Mouse (Mus musculus) thymus, postnatal 4 days (tissue): Measurements from ENCODE around the gene Slc7a11.
A peak's percentile ranks its signal among the peaks of the same experiment; 100 is the strongest.
"Not testable (repeated sequence)": the region's sequence is repeated elsewhere in the genome, so short reads cannot be mapped to it uniquely, and the experiment has no call there.

ENCODE experiments used
- DNase-seq: peaks from one replicate; pipeline ENCODE4 v3.0.0; 2021

Slc7a11 gene

DNA sequence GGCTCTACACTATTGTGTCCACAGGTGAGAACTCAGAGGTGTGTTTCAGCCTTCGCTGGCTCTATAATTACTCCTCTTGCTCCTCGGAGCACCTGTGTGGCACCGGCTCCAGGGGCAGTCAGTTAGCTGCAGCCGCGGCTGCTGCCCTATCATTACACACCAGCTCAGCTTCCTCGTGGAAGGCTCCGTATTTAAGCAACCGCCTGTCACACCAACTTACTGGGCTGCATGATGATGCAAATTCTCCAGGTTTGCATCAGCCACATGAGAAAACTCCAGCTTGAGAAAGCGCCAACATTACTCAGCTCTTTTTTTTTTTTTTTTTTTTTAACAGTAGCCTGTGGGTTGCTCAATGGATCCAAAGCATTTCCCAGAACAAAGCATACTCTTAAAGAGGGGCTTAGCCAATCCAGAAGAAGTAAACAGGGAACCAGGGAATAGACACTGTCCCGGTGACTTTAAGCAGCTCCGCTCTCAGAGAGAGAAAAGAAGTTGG, at the start of gene Slc7a11:
Gene Slc7a11, minus strand, starts transcription at position 194 of the 496 bp plus-strand sequence.
- peak; percentile 71 for DNase-seq

DNA sequence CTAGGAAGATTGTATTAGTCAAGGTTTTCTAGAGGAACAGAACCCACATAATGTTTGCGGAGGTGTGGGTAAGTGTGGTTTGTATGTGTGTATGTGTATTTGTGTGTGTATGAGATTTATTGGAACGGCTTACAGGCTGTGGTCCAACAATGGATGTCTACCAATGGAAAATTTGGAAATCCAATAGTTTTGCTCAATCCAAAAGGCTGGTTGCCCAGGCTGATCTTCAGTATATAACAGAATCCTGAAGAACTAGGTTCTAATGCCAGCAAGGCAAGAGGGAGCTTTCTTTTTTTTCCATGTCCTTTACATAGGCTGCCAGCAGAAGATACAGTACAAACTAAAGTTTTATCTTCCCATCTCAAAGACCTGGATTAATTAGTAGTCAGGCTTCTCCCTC, 48.3 kb upstream of the Slc7a11 start:
- DNase-seq = no peak

DNA sequence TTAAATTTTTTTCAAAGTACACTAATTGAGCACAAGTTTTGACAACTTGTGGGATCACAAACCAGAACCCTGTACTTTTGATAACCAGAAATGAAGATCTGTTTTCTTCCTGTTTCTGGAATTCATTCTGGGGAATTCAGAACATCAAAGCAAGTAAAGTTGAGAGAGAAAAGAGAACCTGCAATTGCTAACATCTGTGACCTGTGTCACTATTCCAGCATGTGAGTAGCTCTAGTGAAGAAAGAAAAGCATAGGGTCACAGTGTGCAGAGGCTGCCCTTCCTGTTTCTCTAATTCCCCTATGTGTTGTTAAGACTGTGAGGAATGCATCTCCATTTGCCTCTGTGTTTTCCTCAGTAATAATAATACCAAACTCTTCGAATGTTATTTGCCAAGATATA, 40.7 kb upstream of the Slc7a11 start:
- DNase-seq = no peak

DNA sequence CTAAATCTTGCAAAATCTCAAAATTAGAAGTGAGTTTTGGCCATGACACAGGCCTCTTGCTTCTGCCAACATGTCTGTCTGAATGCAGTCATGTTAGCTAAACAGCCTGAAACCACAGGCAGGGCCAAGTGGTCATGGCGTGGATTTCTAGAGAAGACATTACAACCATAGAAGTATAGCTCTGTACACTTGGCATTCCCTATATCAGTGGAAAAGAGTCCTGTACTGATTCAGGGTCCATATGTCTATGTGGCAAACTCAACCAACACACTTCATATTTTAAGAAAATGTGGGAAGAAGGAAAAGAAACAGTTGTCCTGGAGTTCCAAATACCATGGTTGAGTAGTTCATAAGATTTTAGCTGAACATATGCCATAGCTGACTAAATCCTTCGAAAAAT, 18.8 kb upstream of the Slc7a11 start:
- DNase-seq = no peak

DNA sequence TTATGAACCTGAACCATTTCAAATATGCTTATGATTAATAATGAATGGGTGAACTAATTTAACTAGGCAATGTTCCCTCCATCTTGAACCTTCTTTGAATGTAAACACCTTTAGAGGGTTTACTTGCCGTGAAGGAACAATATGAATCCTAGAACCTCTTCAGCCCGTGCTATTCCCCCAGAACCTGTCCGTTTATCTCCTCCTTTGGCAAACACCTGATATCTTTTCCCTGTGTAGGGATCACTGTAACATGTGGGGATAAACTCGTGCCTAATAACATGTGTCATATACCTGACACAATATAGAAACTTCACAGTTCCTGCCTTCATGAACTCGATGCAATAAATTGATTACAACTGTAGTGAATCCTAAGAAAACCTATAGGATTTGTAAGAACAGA, 13.7 kb upstream of the Slc7a11 start:
- no peak for DNase-seq

DNA sequence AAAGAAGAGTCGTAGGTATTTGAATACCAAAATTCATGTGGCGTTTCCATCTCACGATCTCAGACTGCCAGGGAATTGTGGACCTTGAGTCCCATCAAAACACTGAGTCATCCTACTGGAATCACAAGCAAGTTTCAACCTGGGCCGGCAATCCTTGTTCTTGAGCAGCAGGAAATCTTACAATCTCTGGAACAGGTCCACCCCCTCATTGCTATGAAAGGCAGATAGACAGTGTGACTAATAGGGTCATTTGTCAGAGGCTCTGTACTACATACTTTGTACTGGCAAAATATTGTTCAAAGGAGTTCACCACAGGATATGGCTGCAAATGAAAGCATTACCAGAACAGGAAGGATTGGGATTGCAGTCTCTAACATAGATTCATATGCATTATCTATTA, 13.2 kb upstream of the Slc7a11 start:
- no peak for DNase-seq

DNA sequence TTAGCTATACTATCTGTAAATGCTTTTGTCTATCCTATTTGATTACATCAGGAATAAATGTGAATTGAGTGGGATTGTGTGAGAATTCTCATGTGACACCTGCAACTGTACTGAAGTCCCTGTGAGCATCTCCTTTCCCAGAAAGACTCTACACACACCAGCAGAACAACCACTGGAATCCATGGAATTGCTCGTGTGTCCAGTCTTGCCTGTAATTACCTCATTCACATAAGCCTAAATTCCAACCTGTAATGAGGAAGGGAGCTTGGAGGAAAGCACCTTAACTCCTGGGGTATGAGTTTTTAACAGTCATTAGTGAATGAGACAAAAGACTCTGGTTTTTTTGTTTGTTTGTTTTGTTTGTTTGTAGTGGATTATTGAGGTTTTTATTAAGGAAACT, 12.6 kb upstream of the Slc7a11 start:
- no peak for DNase-seq

DNA sequence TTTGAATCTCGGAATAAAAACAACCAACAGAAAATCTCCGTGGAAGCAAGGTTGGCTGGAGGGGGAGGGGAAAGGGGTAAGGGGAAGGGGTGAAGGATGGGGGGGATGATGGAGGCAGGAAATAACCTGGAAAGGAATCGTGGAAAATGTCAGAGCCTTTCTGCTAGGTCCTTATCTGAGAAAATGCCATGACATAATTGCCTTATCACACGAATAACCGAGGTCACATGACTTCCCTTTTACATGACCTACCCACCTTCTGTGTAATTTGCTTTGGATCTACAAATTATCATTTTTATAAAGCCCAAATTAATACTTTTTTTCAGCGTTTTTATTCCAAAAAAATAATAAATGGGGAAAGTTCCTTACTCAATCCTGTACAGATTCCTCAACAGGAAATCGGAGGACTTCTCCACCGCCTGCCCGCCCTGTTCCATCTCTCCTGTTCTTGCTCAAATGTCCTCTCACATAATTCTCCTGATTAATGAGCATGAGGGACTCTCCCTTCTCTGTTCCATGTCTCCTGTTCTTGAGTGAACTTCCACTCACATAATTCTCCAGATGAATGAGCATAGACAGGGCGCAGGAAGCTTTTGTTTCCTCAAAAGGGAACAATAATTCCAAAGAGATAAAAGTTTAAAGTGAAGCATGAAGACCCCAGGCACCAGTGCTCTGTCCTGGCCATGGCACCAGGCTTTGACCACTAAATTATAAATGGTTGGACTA, 1.8 kb upstream of the Slc7a11 start:
- DNase-seq = no peak

DNA sequence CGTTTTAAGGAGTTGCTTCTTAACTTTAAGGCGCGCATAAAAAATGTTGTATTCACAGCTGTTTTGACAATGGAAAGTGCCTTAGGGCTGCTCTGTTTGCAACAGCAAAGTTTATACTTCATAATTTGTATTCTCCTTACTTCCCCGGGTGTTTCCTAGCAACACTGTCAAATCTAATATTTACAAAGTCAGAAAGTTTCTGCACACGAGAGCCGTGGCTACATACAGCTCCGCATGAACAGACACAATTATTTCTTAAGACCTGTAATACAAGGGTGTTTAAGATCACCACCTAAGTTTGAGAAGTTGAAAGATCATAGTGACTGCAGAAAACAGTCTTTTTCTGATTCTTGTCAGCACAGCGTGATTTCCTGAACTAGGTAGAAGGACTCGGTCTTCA, 528 bp upstream of the Slc7a11 start:
- no peak for DNase-seq

DNA sequence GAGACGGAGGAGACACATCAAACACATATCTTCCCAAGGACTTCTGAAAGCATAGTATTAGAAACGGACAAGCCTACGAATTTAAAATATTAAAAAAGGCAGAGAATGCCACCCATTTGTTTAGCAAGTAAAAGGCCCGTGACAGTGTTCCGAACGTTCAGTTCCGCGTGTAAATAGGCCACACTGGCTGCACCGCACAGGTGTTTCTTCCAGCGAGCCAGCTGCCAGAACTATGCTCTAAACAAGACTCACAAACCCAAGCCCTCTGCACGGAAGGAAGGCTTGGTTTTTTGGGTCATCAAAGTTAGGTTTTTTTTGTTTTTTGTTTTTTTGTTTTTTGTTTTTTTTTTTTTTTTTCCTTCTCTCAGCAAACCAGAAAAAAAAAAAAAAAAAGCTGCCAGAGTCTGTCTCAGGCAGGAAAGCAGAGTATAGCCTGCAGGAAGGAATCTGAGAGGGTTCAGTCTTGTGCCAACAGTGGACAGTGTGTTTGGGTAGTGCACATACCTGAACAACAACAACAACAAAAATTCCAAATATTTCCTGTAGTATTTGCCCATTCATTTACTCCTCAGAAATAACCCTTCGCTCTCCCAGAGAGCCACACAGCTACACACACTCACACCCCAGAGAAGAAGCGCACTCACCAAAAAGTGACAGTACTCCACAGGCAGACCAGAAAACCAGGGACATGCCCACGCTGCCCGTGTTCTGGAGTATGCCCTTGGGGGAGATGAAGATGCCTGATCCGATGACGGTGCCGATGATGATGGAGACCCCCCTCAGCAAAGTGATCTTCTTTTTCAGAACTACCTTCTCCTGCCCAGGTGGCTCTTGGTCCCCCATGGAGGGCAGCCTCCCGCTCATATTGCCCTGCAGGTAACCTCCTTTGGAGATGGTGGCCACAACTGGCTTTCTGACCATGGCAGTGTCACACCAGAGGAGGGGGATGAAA, 797 bp downstream of the Slc7a11 start:
- DNase-seq = peak; percentile 77

DNA sequence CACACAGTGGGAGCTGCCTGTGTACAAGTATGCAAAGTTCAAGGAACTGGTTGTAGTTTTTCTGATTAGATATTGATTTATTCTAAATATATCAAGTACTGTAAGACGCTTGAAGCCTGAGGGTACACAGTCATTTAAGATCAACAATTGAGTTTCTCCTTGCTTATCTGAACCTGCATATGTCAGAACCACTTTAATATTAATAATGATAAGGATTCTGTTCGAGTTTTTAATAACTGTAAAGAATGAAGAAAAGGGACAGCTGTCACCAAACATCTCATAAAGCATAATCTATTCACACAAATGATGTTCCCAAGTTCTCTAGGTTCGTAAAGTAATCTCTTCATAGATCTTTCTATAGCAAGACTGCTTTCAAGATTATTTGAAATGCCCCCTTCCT, 2.1 kb downstream of the Slc7a11 start:
- no peak for DNase-seq

DNA sequence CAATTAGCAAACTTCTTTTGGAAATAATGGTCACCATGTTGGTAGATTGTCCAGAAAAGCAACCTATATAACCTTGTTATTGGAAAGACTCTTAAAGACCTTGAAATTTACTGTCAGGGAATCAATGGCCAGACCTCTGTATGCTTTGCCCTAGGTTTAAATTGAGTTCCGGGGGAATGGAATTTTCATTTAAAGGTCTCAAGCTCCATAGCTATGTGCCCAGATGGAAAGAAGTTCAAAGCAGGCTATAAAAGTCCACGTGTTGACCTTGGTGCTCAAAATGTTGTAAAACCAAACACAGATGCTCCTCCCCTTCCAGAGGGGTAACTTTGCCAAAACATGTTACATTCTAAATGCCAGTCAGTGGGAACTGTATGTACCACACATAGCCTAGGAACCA, 3.0 kb downstream of the Slc7a11 start:
- DNase-seq = no peak

DNA sequence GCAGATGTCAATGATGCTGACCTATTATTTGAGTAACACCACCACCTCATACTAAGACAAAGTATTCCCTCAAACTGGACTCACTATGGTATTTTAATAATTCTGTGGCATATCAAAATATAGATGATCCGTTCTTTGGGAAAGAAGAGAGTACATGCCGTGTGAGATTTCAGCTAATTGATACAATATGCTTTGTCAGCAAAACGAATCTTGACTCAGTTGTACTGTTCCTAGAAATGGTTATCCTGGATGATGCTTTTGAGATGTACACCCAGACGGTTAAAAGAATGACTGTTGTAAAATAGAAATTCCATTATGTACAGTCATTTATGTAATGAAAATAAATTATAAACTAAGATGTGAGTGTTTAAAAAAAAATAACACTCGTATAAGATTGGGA, 4.0 kb downstream of the Slc7a11 start:
- DNase-seq = no peak

DNA sequence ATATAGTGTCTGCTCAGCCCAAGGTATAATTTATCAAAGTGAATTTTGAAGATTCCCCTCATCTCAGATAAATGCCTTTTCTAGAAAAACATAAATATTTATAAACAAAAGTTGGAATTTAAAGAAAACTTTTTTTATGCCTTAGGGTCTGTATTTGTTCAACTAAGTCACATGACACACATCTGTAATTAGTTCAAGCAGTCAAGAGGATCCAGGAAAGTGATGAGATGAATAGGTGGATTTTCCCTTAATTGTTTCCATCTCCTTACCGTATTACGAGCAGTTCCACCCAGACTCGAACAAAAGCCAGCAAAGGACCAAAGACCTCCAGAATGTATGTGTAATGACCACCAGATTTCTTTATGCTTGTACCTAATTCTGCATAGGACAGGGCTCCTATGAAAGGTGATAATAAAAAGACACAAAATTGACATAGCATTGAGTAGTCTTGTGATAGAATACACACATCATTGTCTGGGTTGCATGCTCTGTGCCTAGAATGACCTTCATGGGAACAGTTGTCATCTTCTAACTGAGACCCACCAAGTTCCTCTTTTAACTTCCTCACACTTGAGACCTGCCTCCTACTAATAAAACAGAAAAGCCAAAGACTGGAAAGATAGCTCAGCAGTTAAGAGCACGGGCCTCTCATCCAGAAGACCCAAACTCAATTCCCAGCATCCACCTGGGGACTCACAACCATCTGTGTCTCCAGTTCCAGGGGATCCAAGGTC, 4.7 kb downstream of the Slc7a11 start:
- peak; percentile 19 for DNase-seq

DNA sequence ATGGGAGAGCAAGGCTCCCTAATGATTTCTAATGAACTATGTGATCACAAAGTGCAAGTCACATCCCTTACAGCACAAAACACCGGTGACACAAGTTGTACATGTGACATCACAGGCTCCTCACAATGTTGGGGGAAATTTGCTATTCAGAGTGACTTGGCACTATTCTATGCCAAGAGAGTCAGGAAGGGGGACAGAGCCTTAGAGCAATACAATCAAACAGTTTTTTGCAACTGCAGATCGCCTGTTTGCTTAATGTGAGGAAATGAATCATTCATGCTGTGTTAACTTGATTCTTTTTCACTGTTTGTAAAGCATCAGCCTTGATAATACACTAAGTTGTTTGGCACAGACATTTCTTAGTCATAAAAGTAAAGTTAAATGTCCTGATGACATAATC, 5.3 kb downstream of the Slc7a11 start:
- not testable (repeated sequence) for DNase-seq

DNA sequence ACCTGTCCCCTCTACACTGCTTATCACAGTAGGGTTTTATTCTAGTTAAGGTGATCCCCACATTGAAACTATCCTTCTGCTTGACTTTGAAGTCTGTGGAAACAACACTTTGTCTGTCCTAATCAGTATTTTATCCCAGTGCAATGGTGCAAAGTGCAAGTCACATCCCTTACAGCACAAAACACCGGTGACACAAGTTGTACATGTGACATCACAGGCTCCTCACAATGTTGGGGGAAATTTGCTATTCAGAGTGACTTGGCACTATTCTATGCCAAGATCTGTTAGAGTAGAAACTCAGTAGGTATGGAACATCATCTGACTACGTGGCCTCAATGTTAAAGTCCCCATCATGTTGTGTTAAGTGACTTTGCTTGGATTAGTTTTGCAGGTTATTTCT, 7.0 kb downstream of the Slc7a11 start:
- DNase-seq = not testable (repeated sequence)

DNA sequence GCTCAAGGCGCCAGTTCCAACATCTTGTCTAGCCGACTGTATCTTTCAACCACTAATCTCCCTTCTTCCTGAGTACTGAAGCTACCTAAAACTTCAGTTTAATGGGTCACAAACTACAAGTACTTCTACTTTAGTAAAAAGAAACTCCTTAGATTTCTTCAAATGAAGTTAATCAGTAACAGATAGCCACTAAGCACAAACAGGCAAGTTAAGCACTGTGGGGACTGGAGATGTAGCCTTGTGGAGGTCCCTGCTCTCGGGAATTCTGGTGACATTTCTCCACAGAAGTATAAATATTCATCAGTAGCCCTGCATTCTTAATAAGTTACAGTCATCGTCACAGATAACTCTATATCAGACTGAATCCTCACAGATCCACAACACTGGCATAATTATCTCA, 9.6 kb downstream of the Slc7a11 start:
- no peak for DNase-seq

DNA sequence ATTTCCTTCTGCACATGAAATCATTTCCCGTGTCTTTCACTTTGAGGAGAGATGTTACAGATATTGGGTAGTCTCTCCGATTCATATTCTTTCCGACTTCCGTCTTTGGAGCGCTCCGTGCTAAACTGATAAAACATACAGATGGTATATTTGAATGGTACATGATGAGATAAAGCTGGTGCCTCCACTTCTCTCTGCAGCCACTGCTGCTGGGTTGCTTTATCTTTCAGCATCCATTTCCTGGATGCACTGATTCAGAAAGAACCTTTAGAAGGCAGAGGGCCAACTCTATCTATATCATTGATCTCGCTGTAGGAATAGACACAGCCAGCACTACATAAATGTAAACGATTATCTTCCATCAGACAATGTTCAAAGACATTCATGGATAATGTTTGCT, 12.6 kb downstream of the Slc7a11 start:
- no peak for DNase-seq

DNA sequence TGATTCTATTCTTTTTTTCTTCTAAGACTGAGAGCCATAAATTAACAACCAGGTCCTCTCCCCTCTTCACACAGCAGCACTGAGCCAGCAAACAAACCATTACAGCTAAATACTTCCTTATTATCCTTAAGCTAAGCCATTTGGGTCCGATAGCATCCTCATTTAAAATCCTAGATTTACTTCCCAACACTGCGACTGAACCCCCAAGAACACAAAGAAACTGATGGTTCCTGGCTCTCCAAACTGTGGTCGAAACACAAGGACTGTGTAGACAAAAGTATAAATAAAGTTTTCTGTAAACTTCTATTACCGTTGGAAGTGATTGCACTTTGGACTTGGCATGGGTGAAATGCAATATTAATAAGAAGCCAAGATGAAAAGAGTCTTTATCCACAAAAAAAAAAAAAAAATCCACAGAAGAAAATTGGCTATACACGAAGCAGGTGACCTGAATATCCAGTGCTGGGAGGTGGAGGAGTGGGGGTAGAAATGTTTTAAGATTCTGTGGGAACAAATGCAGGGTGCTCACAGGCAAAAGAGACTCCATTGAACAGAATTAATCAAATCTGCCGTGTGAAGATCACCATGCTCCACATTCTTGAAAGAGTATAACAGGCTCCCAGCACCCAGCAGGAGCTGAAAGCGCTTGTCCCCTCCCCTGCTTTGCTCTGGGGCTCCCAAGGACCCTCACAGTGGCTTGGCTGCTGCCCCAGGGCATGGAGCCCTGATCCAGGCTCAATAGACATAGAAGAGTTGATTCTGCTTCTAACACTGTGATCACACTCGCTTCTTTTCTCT, 21.7 kb downstream of the Slc7a11 start:
- no peak for DNase-seq

DNA sequence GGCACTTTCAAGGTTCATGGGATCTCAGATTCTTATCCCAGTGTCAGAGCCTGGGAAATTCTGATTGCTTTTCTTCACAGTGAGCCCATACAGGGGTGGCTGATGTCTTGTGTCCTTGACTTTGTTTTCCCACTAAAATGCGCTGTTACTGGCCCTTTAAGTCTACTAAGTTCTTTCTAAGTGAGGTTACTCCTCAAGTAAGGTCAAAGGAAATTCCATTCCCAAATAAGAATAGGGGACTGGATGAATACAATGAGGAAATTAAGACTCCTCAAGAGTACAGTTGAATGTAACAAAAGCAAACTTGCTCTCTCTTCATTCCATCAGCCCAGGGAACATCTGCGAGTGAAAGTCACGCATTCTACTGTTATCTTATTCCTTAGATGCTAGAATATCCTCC, 24.3 kb downstream of the Slc7a11 start:
- DNase-seq = no peak

DNA sequence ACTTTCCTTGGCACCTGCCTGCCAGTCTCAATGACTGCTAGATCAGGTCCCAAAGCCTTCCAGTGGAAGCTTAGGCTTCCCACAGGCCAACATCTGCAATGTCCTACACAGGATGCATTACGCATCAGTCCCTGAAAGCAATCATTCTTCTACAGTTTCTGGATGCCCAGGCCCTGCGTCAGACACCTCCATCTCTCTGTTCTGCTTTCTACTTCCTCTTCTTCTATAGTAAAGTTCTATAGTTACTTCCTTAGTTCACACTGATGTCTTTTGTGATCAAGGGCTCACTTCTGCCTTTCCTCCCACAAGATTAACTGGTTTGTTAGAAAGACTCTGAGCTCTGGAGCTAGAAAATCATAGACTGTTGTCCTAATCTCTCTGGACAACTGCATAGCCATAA, 36.6 kb downstream of the Slc7a11 start:
- no peak for DNase-seq

DNA sequence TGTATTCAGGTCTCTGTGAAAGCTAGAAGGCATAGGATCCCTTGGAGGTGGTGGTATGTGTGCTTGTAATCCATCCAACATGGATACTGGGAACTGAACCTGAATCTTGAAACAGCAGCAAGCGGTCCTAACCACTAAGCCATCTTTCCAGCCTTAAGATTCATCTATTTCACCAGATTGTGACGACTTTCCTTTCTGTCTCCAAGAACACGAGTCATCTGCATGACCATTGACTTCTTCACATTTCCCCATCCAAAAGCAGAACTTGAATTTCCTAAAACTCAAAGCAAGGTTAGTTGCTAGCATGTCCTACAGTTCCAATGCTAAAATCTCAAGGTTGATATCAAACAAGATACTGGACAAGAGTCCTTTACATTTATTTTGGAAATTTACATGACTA, 37.5 kb downstream of the Slc7a11 start:
- no peak for DNase-seq

DNA sequence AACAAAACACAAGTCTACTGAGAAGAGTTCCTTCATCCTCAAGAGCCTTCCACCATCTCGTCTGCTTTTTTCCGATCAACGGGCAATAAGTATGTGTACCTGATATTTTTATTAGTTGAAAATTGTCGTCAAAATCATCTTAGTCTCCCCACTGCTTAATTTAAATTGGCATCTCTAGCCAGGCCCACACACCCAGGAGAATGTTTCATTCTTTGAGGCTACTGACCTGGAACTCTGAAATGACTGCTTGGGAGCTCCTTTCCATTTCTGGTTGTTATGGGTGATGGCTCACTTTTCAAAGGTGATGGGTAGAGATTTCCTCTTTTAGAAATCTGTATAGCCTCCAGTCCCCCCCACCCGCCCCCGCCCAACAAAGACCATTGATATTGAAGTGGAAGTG, 54.6 kb downstream of the Slc7a11 start:
- no peak for DNase-seq
